Mouse (Mus musculus) neural tube, embryonic 15.5 days (tissue): Measurements from ENCODE around the gene Scn2b. TPM values are rescaled to one million over a fixed set of nuclear protein-coding genes. Genes with fewer than 3 reads are reported as not detected.

Experiments
- ATAC-seq: fragments of 200-750 bp; cut with Nextera tagmentation; 2 replicates; pipeline ENCODE4 v1.8.0; 2017; ENCODE audit warnings: mild to moderate bottlenecking, moderate TSS enrichment, moderate library complexity; ENCODE audit not compliant: low FRiP score
- H3K27ac ChIP-seq: fragments of 300-500 bp; sonication (generic); replicated peaks from 2 replicates; pipeline ENCODE4 v1.5.1; 2015; ENCODE audit warnings: mild to moderate bottlenecking, inconsistent platforms
- H3K27me3 ChIP-seq: fragments of 300-500 bp; sonication (generic); replicated peaks from 2 replicates; pipeline ENCODE4 v1.6.1; 2015; ENCODE audit warnings: inconsistent platforms
- H3K36me3 ChIP-seq: fragments of 300-500 bp; sonication (generic); 2 replicates; pipeline ENCODE4 v1.6.1; 2015; ENCODE audit warnings: inconsistent platforms
- H3K4me1 ChIP-seq: fragments of 300-500 bp; sonication (generic); 2 replicates; pipeline ENCODE4 v1.6.1; 2015; ENCODE audit warnings: inconsistent platforms
- H3K4me2 ChIP-seq: fragments of 300-500 bp; sonication (generic); 2 replicates; pipeline ENCODE4 v1.6.1; 2015; ENCODE audit warnings: inconsistent platforms, mild to moderate bottlenecking, moderate library complexity
- H3K4me3 ChIP-seq: fragments of 300-500 bp; sonication (generic); replicated peaks from 2 replicates; pipeline ENCODE4 v1.5.1; 2015; ENCODE audit warnings: mild to moderate bottlenecking, inconsistent platforms
- H3K9ac ChIP-seq: fragments of 300-500 bp; sonication (generic); replicated peaks from 2 replicates; pipeline ENCODE4 v1.6.1; 2015; ENCODE audit warnings: mild to moderate bottlenecking, inconsistent platforms
- H3K9me3 ChIP-seq: fragments of 300-500 bp; sonication (generic); replicated peaks from 2 replicates; pipeline ENCODE4 v1.6.1; 2016; ENCODE audit warnings: inconsistent platforms
- WGBS: fragments of 180-500 bp; shearing (Covaris S2); methylation state at CpG from one replicate; pipeline ENCODE4 v1.1.7; 2015; ENCODE audit warnings: mixed read lengths; 5-methylcytosine and 5-hydroxymethylcytosine counted together
- polyA plus RNA-seq: library from polyadenylated mRNA; unstranded; fragments of >200 nt; fragmentation: Nextera tagmentation; extraction: Ambion mirVana; gene quantifications from 2 replicates; pipeline ENCODE4 v1.2.1, GENCODE M21; 2015

Scn2b gene
- 11.9 and 12.0 TPM in 2 replicates for polyA plus RNA-seq

GRCm38 (mm10) chr9:45117741-45118431, at the start of gene Scn2b:
TSS of gene Scn2b (plus strand) at chr9:45117782.
- 2% methylated on average over 13 of the region's 13 CpGs for WGBS
- ATAC-seq, result peak; percentile 67; the same call in 1 of the 2 replicates

GRCm38 (mm10) chr9:45071800-45072199, 45.8 kb upstream of the Scn2b start:
- no peak for ATAC-seq
- Histone ChIP-seq H3K27me3 (no peaks in the 10 kb centered on the region), H3K9me3 (no peaks in the 10 kb centered on the region), H3K4me1 (no peaks in the 10 kb centered on the region), H3K36me3 (no peaks in the 10 kb centered on the region), H3K27ac (no peak overlapping the region), H3K4me2 (no peak overlapping the region), H3K4me3 (no peak overlapping the region), H3K9ac (no peak overlapping the region)
- WGBS, result 80% methylated on average over 3 of the region's 3 CpGs

More at GRCm38 (mm10) chr9:45117741-45118431, at the start of gene Scn2b:
- peak within 1 kb of the TSS; percentile 80 for H3K9ac ChIP-seq
- H3K9me3 ChIP-seq, result no peaks in the 10 kb centered on the region
- peaks cover 54% of the 10 kb centered on the region for H3K4me1 ChIP-seq
- H3K36me3 ChIP-seq, result no peaks in the 10 kb centered on the region
- H3K27me3 ChIP-seq, result 0 out of 2 replicates have a peak, but pooled peaks cover 5% of the 10 kb centered on the region
- H3K4me2 ChIP-seq, result peak within 1 kb of the TSS; percentile 76
- peak within 1 kb of the TSS; percentile 92 for H3K27ac ChIP-seq
- peak within 1 kb of the TSS; percentile 72 for H3K4me3 ChIP-seq

- 67% methylated on average over 3 of the region's 3 CpGs for WGBS
- Histone ChIP-seq H3K27ac (no peak overlapping the region), H3K27me3 (0 out of 2 replicates have a peak, but pooled peaks cover 7% of the 10 kb centered on the region), H3K4me2 (no peak overlapping the region), H3K4me3 (no peak overlapping the region), H3K4me1 (no peaks in the 10 kb centered on the region), H3K9me3 (no peaks in the 10 kb centered on the region), H3K9ac (no peak overlapping the region), H3K36me3 (no peaks in the 10 kb centered on the region)
- ATAC-seq, result no peak
Measured at GRCm38 (mm10) chr9:45077859-45078258, 39.7 kb upstream of the Scn2b start.

GRCm38 (mm10) chr9:45079011-45079410, 38.6 kb upstream of the Scn2b start, which contains the start of gene Jaml:
TSS of gene Jaml (plus strand) at chr9:45079183.
- Histone ChIP-seq H3K9me3 (no peaks in the 10 kb centered on the region), H3K4me1 (no peaks in the 10 kb centered on the region), H3K4me3 (no peak within 1 kb of the TSS), H3K9ac (no peak within 1 kb of the TSS), H3K36me3 (no peaks in the 10 kb centered on the region), H3K27me3 (0 out of 2 replicates have a peak, but pooled peaks cover 7% of the 10 kb centered on the region), H3K27ac (no peak within 1 kb of the TSS), H3K4me2 (no peak within 1 kb of the TSS)
- WGBS, result 92% methylated on average over 5 of the region's 5 CpGs
- ATAC-seq, result no peak

GRCm38 (mm10) chr9:45083132-45083531, 34.5 kb upstream of the Scn2b start:
- H3K27ac ChIP-seq, result no peak overlapping the region
- 0 out of 2 replicates have a peak, but pooled peaks cover 3% of the 10 kb centered on the region for H3K27me3 ChIP-seq
- H3K4me1 ChIP-seq, result no peaks in the 10 kb centered on the region
- 87% methylated on average over 3 of the region's 3 CpGs for WGBS
- no peak overlapping the region for H3K4me3 ChIP-seq
- H3K36me3 ChIP-seq, result no peaks in the 10 kb centered on the region
- H3K9me3 ChIP-seq, result no peaks in the 10 kb centered on the region
- no peak overlapping the region for H3K9ac ChIP-seq
- no peak for ATAC-seq
- H3K4me2 ChIP-seq, result no peak overlapping the region

GRCm38 (mm10) chr9:45084556-45084955, 33.0 kb upstream of the Scn2b start:
- WGBS, result 84% methylated on average over 5 of the region's 5 CpGs
- no peaks in the 10 kb centered on the region for H3K9me3 ChIP-seq

GRCm38 (mm10) chr9:45085741-45086690, 31.6 kb upstream of the Scn2b start:
- no peak for ATAC-seq
- H3K9ac ChIP-seq, result no peak overlapping the region
- H3K4me3 ChIP-seq, result no peak overlapping the region
- H3K9me3 ChIP-seq, result no peaks in the 10 kb centered on the region
- H3K4me1 ChIP-seq, result no peaks in the 10 kb centered on the region
- no peak overlapping the region for H3K27ac ChIP-seq
- WGBS, result 84% methylated on average over 12 of the region's 12 CpGs
- H3K4me2 ChIP-seq, result no peak overlapping the region
- no peaks in the 10 kb centered on the region for H3K36me3 ChIP-seq
- 0 out of 2 replicates have a peak, but pooled peaks cover 3% of the 10 kb centered on the region for H3K27me3 ChIP-seq

More at GRCm38 (mm10) chr9:45084556-45084955, 33.0 kb upstream of the Scn2b start:
- no peak for ATAC-seq
- no peaks in the 10 kb centered on the region for H3K4me1 ChIP-seq
- H3K4me3 ChIP-seq, result no peak overlapping the region
- H3K27ac ChIP-seq, result no peak overlapping the region
- H3K4me2 ChIP-seq, result no peak overlapping the region
- H3K36me3 ChIP-seq, result no peaks in the 10 kb centered on the region
- H3K27me3 ChIP-seq, result 0 out of 2 replicates have a peak, but pooled peaks cover 3% of the 10 kb centered on the region
- no peak overlapping the region for H3K9ac ChIP-seq

GRCm38 (mm10) chr9:45088040-45088439, 29.5 kb upstream of the Scn2b start:
- Histone ChIP-seq H3K36me3 (no peaks in the 10 kb centered on the region), H3K4me2 (no peak overlapping the region), H3K27me3 (no peaks in the 10 kb centered on the region), H3K27ac (no peak overlapping the region), H3K9ac (no peak overlapping the region), H3K4me3 (no peak overlapping the region), H3K9me3 (no peaks in the 10 kb centered on the region), H3K4me1 (no peaks in the 10 kb centered on the region)
- ATAC-seq, result no peak

GRCm38 (mm10) chr9:45090811-45091210, 26.8 kb upstream of the Scn2b start:
- no peak overlapping the region for H3K27ac ChIP-seq
- H3K9ac ChIP-seq, result no peak overlapping the region
- no peak for ATAC-seq
- no peaks in the 10 kb centered on the region for H3K36me3 ChIP-seq
- WGBS, result 79% methylated on average over 3 of the region's 3 CpGs
- H3K27me3 ChIP-seq, result no peaks in the 10 kb centered on the region
- H3K4me2 ChIP-seq, result no peak overlapping the region
- no peaks in the 10 kb centered on the region for H3K4me1 ChIP-seq
- H3K9me3 ChIP-seq, result no peaks in the 10 kb centered on the region
- no peak overlapping the region for H3K4me3 ChIP-seq

- Histone ChIP-seq H3K9me3 (no peaks in the 10 kb centered on the region), H3K9ac (no peak overlapping the region), H3K36me3 (no peaks in the 10 kb centered on the region), H3K27ac (no peak overlapping the region), H3K4me2 (no peak overlapping the region), H3K27me3 (no peaks in the 10 kb centered on the region), H3K4me1 (no peaks in the 10 kb centered on the region), H3K4me3 (no peak overlapping the region)
- ATAC-seq, result no peak
- 79% methylated on average over 4 of the region's 4 CpGs for WGBS
Measured at GRCm38 (mm10) chr9:45092641-45093040, 24.9 kb upstream of the Scn2b start.

GRCm38 (mm10) chr9:45095149-45095937, 22.2 kb upstream of the Scn2b start:
- no peaks in the 10 kb centered on the region for H3K9me3 ChIP-seq

More at GRCm38 (mm10) chr9:45095149-45095937, 22.2 kb upstream of the Scn2b start:
- ATAC-seq, result no peak
- no peak overlapping the region for H3K27ac ChIP-seq
- H3K9ac ChIP-seq, result no peak overlapping the region
- no peaks in the 10 kb centered on the region for H3K36me3 ChIP-seq
- no peak overlapping the region for H3K4me3 ChIP-seq
- 83% methylated on average over 6 of the region's 6 CpGs for WGBS
- H3K4me2 ChIP-seq, result no peak overlapping the region
- no peaks in the 10 kb centered on the region for H3K27me3 ChIP-seq
- H3K4me1 ChIP-seq, result no peaks in the 10 kb centered on the region
